Mouse (Mus musculus): ENCODE measurements around the gene Slco3a1.

- TF ChIP-seq CTCF (IDR thresholded peaks at IDR 0.05; ENCODE audit: low read depth, low read length), result no peak
- no peak for TF ChIP-seq TAL1 (conservative IDR thresholded peaks at IDR 0.05; ENCODE audit: low read depth, low read length)
- no peak for TF ChIP-seq GATA1 (IDR thresholded peaks at IDR 0.05; ENCODE audit: borderline replicate concordance, low read length)
- TF ChIP-seq POLR2AphosphoS5 (IDR thresholded peaks at IDR 0.05; ENCODE audit: insufficient replicate concordance, low read depth, low read length), result no peak
- TF ChIP-seq GATA2 (IDR thresholded peaks at IDR 0.05; ENCODE audit: borderline replicate concordance, low read depth, low read length), result no peak
Observed at GRCm38 (mm10) chr7:74256291-74256690, 298.3 kb downstream of the Slco3a1 start.
